Mouse (Mus musculus): ENCODE measurements around the gene Grm5. TPM values are rescaled to one million over a fixed set of nuclear protein-coding genes. Genes with fewer than 3 reads are reported as not detected.

The Grm5 gene
- total RNA-seq, 2 experiments from 2014 or later, result 193 to 205 TPM

GRCm38 (mm10) chr7:88130488-88130849, 546.5 kb downstream of the Grm5 start:
- intact Hi-C loops (cut with DNase I), result no loop called here
- no peak for DNase-seq

- DNase-seq, result no peak
- intact Hi-C loops (cut with DNase I), result no loop called here
These were observed 575.7 kb downstream of the Grm5 start for GRCm38 (mm10) chr7:88159542-88160241.

DNA sequence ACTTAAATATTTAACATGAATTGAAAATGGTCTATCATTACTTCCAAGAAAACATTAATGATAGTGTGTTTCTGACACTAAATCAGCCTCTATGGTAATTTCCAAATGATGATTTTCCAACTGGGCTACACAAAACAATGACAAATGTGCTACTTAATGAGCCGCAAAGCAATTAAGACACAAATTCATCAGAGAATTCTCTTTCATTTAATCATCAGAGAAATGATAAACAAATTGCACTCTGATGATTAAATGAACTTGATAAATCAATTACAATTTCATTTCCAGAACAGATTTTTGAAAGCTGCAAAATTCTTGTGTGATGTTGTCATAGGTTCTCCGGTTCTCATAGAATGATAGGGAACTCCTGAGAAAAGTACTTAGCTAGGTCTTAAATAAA, 577.6 kb downstream of the Grm5 start:
- intact Hi-C loops (cut with DNase I), result no loop called here
- no peak for DNase-seq

Other genes starting within 250 kb of the Grm5 start
- gene Tyr, start 90.7 kb upstream of the Grm5 start, total RNA-seq (2021), result under 1 TPM; 0.20 to 0.26 TPM